Mouse (Mus musculus): ENCODE data around the gene Cby3.

Cby3 gene

GRCm38 (mm10) chr11:50389616-50390015, 35.4 kb downstream of the Cby3 start:
- no peak for DNase-seq

GRCm38 (mm10) chr11:50391272-50391960, 37.2 kb downstream of the Cby3 start:
- DNase-seq = no peak

GRCm38 (mm10) chr11:50393306-50393705, 39.0 kb downstream of the Cby3 start:
- no peak for DNase-seq

GRCm38 (mm10) chr11:50394731-50395130, 40.5 kb downstream of the Cby3 start:
- DNase-seq = no peak

- no peak for DNase-seq
Observed at GRCm38 (mm10) chr11:50396766-50397307, 42.6 kb downstream of the Cby3 start.

GRCm38 (mm10) chr11:50397316-50397715, 43.1 kb downstream of the Cby3 start:
- no peak for DNase-seq

- no peak for DNase-seq
Observed at GRCm38 (mm10) chr11:50398803-50399202, 44.5 kb downstream of the Cby3 start.

- no peak for DNase-seq
Observed at GRCm38 (mm10) chr11:50402481-50402880, 48.2 kb downstream of the Cby3 start.

- DNase-seq = peak; percentile 50 to 75
Observed at GRCm38 (mm10) chr11:50403367-50404014, 49.2 kb downstream of the Cby3 start.

GRCm38 (mm10) chr11:50407235-50407634, 53.0 kb downstream of the Cby3 start:
- no peak for DNase-seq
